Mouse (Mus musculus): Measurements from ENCODE around the gene Hsf3. TPM values are rescaled to one million over a fixed set of nuclear protein-coding genes. Genes with fewer than 3 reads are reported as not detected.

The Hsf3 gene
- polyA plus RNA-seq, 1 experiment from 2014 or later: 0.14 TPM

DNA sequence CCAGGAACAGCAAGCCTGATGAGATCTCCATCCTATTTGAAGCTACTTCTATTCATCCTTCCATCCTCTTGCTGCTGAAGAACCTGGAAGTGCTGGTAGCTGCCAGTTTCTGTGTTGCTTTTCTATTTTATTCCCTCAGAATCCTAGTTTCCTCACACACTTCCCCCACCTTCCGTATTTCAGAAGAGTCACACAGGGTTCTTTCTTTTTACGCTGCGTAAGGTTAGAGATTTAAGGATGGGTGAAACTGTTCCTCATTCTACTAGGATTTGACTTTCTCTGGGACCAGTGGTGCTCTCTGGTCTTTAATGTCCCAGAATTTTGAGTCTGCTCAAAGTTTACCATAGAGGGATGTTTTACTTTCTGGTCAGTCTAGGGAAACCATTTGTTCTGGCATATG is 162.8 kb downstream of the Hsf3 start, which contains the start of gene Vsig4:
Vsig4 (minus strand) TSS at position 101 of the 400 bp plus-strand sequence.
- Histone ChIP-seq H3K27ac (ENCODE audit: low read length) (no peak within 1 kb of the TSS), H3K4me1 (replicated peaks; ENCODE audit: control insufficient read depth, insufficient read depth, low read length) (no peaks in the 10 kb centered on the region), H3K36me3 (ENCODE audit: control insufficient read depth, insufficient read depth, low read length) (no peaks in the 10 kb centered on the region), H3K9ac (ENCODE audit: low read length) (no peak within 1 kb of the TSS), H3K27me3 (ENCODE audit: control insufficient read depth, insufficient read depth, low read depth, low read length) (no peaks in the 10 kb centered on the region), H3K4me2 (ENCODE audit: low read depth, low read length) (no peak within 1 kb of the TSS), H3K9me3 (ENCODE audit: control insufficient read depth, low read length) (no peaks in the 10 kb centered on the region), H3K4me3 (ENCODE audit: low read length) (no peak within 1 kb of the TSS)
- 75% methylated on average over 3 of the region's 3 CpGs for WGBS
- ATAC-seq (ENCODE audit: low read depth): no peak

DNA sequence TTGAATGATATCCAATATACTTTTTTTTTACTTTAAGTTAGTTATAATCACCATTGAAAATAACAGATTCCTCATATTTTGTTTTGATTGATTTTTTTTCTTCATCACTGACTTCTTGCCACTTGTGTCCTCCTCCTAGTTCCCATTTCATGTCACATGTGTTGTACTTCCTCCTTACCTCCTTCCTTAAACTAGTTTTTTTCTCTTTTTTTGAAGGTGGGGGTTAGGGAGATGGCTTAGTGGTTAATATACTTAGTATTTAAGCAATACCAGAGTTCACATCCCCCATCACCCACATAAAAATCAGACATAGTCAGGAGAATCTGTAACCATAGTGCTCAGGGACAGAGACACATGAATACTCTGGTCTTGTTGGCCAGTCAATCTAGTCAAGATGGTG is 199.6 kb downstream of the Hsf3 start:
- H3K9me3 ChIP-seq (ENCODE audit: control insufficient read depth, low read length): no peaks in the 10 kb centered on the region
- no peaks in the 10 kb centered on the region for H3K4me1 ChIP-seq (replicated peaks; ENCODE audit: control insufficient read depth, insufficient read depth, low read length)
- H3K4me2 ChIP-seq (ENCODE audit: low read depth, low read length): no peak overlapping the region
- no peak overlapping the region for H3K27ac ChIP-seq (ENCODE audit: low read length)
- H3K4me3 ChIP-seq (ENCODE audit: low read length): no peak overlapping the region
- no peaks in the 10 kb centered on the region for H3K27me3 ChIP-seq (ENCODE audit: control insufficient read depth, insufficient read depth, low read depth, low read length)
- H3K9ac ChIP-seq (ENCODE audit: low read length): no peak overlapping the region
- no peaks in the 10 kb centered on the region for H3K36me3 ChIP-seq (ENCODE audit: control insufficient read depth, insufficient read depth, low read length)
- ATAC-seq (ENCODE audit: low read depth): no peak

Other genes with a start within 250 kb of the Hsf3 start
- 0.29 TPM in 1 of 2 replicates, not detected in the other for gene Vsig4, start 162.9 kb downstream of the Hsf3 start, polyA plus RNA-seq (2015; fragmentation: Nextera tagmentation; extraction: Ambion mirVana)
- gene Heph, start 935 bp downstream of the Hsf3 start, polyA plus RNA-seq (2015; fragmentation: Nextera tagmentation; extraction: Ambion mirVana): 18.9 and 19.1 TPM in 2 replicates

Measured in lung, embryonic 16.5 days (tissue).